Mouse (Mus musculus) lung, postnatal 36 days (tissue): ENCODE measurements around the gene Padi4.

Experiments used
- DNase-seq: peaks from one replicate; pipeline ENCODE4 v3.0.0; 2022; ENCODE audit warnings: mixed read lengths

Padi4 gene

DNA sequence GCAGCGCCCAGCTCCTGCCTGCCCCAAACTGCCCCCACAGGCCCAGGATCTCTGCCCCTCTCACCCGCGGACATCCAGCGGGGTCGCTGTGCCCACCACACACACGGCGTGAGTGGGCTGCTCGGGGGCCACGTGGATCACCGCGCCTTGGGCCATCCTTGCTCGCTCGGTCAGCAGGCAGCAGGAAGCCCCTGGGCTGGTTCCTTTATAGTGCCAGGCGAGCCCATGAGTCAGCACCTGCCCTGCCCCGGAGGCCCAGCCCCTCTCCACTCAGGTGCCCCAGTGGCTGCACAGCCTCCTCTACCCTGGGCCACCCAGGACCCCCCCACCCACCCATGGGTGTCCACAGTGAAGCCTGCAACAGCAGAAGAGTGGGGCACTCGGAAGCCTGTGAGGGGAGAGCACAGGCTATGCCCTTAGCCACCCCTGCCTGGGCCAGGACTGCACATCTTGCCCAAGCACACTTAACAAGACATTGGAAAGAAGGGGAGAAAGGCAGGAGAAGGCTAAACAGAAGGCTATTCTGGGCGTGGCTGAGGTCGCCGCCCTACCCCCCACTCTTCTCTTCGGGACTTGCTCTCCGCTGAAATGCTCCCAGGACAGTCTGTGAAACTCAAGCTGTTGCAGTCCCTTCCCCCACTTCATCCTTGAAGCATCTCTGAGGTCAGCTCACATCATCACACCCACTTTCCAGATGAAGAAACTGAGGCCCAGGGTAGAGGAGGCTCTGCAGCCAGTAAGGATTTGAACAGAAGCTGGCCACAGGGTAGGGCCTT is at the start of gene Padi4:
Gene Padi4, minus strand, starts transcription at position 212 of the 776 bp plus-strand sequence.
- no peak for DNase-seq

GRCm38 (mm10) chr4:140821988-140822387 is 48.0 kb upstream of the Padi4 start:
- DNase-seq = peak; percentile 73

GRCm38 (mm10) chr4:140817413-140817812 is 43.4 kb upstream of the Padi4 start:
- DNase-seq = no peak

- DNase-seq = peak; percentile 67
These were observed 42.2 kb upstream of the Padi4 start for GRCm38 (mm10) chr4:140815996-140816917.

GRCm38 (mm10) chr4:140815496-140815895 is 41.5 kb upstream of the Padi4 start:
- no peak for DNase-seq

- peak; percentile 73 for DNase-seq
These were observed 40.5 kb upstream of the Padi4 start for GRCm38 (mm10) chr4:140814241-140815225.

- no peak for DNase-seq
These were observed 39.5 kb upstream of the Padi4 start for GRCm38 (mm10) chr4:140813358-140814185.

GRCm38 (mm10) chr4:140812609-140813008 is 38.6 kb upstream of the Padi4 start:
- DNase-seq = no peak

GRCm38 (mm10) chr4:140812191-140812590 is 38.2 kb upstream of the Padi4 start:
- no peak for DNase-seq

GRCm38 (mm10) chr4:140810458-140811260 is 36.6 kb upstream of the Padi4 start, which contains the start of gene Padi3:
Padi3 (minus strand) TSS chr4:140810648.
- DNase-seq = no peak

GRCm38 (mm10) chr4:140809118-140809517 is 35.1 kb upstream of the Padi4 start:
- no peak for DNase-seq

DNA sequence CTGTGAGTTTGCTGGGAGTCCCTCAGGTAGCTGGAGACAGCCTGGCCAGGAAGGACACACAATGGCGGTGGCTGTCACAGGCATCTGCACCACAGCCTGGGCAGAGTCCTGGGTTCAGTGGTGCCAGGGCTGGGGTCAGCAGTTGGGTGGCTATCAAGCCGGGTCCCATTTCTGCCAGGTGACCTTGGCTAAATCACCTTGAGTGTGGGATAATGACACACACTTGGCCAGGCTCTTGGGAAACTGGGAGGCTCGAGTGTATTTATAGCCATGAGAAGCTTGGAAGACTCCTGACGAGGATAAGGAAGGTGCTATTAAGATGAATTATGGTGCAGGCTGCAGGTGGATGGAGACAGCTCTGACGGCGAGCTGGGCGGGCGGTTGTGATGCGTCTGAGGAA is 30.6 kb upstream of the Padi4 start:
- DNase-seq = no peak

- no peak for DNase-seq
These were observed 27.3 kb upstream of the Padi4 start for GRCm38 (mm10) chr4:140801364-140801763.

GRCm38 (mm10) chr4:140796786-140797185 is 22.8 kb upstream of the Padi4 start:
- DNase-seq = no peak

GRCm38 (mm10) chr4:140794678-140795077 is 20.6 kb upstream of the Padi4 start:
- peak; percentile 28 for DNase-seq

DNA sequence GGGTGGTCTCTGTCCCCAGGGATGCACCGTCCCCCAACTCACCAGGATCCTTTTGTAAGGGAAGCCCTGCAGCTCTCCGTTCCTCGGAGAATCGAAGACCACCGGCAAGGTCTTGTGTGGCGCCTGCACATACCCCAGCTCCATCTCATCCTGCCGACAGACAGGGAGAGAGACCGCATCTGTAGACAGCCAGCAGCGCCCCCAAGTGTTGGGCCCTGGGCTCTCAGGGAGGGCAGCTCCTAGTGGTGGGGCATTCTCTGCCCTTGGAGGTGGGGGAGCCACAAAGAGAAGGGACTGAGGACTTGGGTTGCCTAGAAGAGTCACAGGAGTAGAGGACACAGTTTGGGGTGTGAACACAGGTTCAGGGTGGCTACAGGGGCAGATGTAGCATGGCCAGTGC is 19.8 kb upstream of the Padi4 start:
- DNase-seq = no peak

GRCm38 (mm10) chr4:140792584-140792983 is 18.5 kb upstream of the Padi4 start:
- DNase-seq = no peak

DNA sequence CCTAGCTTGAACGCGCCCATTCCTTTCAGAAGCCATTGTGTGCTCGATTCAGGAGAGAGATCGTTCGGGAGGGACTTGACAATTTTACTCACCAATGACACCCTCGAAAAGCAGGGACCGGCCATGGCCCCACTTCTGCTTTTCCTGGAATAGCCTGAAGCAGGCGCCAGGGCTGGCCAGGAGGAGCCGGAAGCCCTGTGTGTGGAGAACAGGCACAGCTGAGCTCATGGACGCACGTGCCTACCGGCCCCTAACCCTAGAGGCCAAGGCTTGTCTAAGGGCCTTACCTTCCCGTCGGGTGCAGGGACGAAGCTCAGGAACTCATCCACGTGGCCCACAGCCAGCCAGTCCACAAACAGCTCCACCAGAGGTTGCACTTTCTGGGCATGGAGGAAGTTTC is 17.0 kb upstream of the Padi4 start:
- DNase-seq = no peak

DNA sequence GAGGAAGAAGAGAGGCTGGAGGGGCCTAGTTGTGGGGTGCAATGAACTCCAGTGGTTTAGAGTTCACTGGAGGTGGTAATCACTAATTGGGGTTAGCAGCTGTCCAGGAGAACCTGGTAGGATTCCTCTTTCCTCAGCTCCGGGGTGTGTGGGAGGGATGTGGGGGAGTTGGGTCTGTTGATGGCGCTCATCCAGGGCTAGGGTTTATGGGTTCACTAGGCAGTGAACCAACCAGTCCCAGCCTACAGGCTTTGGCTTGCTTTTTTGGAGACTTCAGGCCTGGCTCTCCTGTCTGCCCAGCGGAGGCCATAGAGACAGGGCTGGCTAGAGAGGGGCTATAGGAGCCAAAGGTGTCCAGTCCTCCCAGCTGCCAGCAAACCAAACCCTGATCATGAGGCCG is 15.9 kb upstream of the Padi4 start:
- DNase-seq = no peak

DNA sequence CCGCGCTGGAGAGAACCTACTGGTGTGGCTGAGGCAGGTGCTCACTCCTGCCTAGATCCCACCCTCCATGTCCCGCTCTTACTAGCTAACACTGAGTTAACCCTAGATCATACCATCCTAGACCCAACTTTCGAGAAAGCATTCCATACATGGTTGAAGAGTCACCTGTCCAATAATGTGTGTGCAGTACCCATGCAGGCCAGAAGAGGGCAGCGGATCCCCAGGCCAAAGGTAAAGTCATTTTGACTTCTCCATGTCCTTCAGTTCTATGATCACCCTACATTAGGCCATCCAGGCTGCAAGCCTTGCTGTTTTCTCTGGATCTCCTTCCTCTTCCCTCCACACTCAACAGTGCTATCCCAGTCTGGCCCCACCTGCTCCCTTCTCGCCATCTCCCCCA is 14.9 kb upstream of the Padi4 start:
- peak; percentile 86 for DNase-seq

DNA sequence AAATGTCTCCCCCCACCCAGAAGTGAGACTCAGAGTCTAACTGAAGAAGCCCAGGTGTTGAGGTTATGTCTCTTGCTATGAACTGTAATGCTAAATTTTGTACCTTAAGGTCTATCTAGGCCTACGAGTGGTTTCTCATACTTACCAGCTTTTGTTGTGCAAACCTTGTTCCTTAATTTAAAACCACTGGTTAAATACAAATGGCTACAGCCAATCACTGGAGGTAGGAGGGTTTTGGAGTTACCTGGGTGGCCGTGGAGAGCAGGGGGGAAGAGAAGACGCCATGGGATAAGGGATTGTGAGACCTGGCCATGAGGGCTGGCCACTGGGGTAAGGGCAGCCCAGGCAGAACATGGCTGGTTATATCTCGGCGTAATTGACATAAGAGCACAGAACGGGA is 14.2 kb upstream of the Padi4 start:
- DNase-seq = no peak
